Mouse (Mus musculus) CD4-positive naive resting alpha-beta T cell, adult 76 days (primary cell): ENCODE results near the gene Maea. TPM values are rescaled to one million over a fixed set of nuclear protein-coding genes. Genes with fewer than 3 reads are reported as not detected.

ENCODE experiments used
- total RNA-seq: library from RNA; stranded (reverse); gene quantifications from one replicate; pipeline ENCODE4 v1.2.4, GENCODE M21; 2023

Maea gene
- total RNA-seq, result 66.0 TPM

GRCm38 (mm10) chr5:33335273-33335976, at the start of gene Maea:
Gene Maea, plus strand, starts transcription at chr5:33335509.

GRCm38 (mm10) chr5:33378302-33378854, 43.1 kb downstream of the Maea start, which contains the start of gene Uvssa:
Gene Uvssa, plus strand, starts transcription at chr5:33378549.

Other genes starting within 250 kb of the Maea start
- not detected for gene Slc5a1, start 231.3 kb upstream of the Maea start, total RNA-seq
- 1.7 TPM for gene Spon2, start 117.1 kb upstream of the Maea start, total RNA-seq
- 213 TPM for gene Ctbp1, start 60.5 kb upstream of the Maea start, total RNA-seq
- 24.3 TPM for gene Uvssa, start 43.0 kb downstream of the Maea start, total RNA-seq
- not detected for gene Nkx1-1, start 98.5 kb downstream of the Maea start, total RNA-seq